Mouse (Mus musculus): Measurements from ENCODE around the gene Ugcg. TPM values are rescaled to one million over a fixed set of nuclear protein-coding genes. Genes with fewer than 3 reads are reported as not detected.

The Ugcg gene
- total RNA-seq, 2 experiments from 2014 or later, result 22.1 to 23.3 TPM

GRCm38 (mm10) chr4:59222226-59222625, 33.2 kb downstream of the Ugcg start:
- DNase-seq, result no peak
- intact Hi-C loops (cut with DNase I), result no loop called here

- DNase-seq, result no peak
- intact Hi-C loops (cut with DNase I), result no loop called here
Observed at GRCm38 (mm10) chr4:59223055-59223615, 34.1 kb downstream of the Ugcg start.

- DNase-seq, result peak; percentile 32 to 45
- intact Hi-C loops (cut with DNase I), result no loop called here
Observed at GRCm38 (mm10) chr4:59224889-59225288, 35.8 kb downstream of the Ugcg start.

GRCm38 (mm10) chr4:59227047-59227446, 38.0 kb downstream of the Ugcg start:
- intact Hi-C loops (cut with DNase I), result no loop called here
- no peak for DNase-seq

- intact Hi-C loops (cut with DNase I), result no loop called here
- DNase-seq, result no peak
Observed at GRCm38 (mm10) chr4:59228951-59229350, 39.9 kb downstream of the Ugcg start.

- DNase-seq, result peak; percentile 56 to 57
- intact Hi-C loops (cut with DNase I), result no loop called here
Observed at GRCm38 (mm10) chr4:59231266-59232055, 42.4 kb downstream of the Ugcg start.

- intact Hi-C loops (cut with DNase I), result no loop called here
- DNase-seq, result no peak
Observed at GRCm38 (mm10) chr4:59234014-59234413, 45.0 kb downstream of the Ugcg start.

GRCm38 (mm10) chr4:59234451-59235216, 45.6 kb downstream of the Ugcg start:
- no peak for DNase-seq
- intact Hi-C loops (cut with DNase I), result no loop called here

GRCm38 (mm10) chr4:59236362-59236761, 47.3 kb downstream of the Ugcg start:
- intact Hi-C loops (cut with DNase I), result loop anchor here (2.0 kb wide), 1 partner anchor 46 kb away; no protein-coding TSS in a partner anchor
- DNase-seq, result no peak

- peak in 1 of 2 experiments; percentile 36 for DNase-seq
- intact Hi-C loops (cut with DNase I), result no loop called here
Observed at GRCm38 (mm10) chr4:59238641-59239311, 49.7 kb downstream of the Ugcg start.

GRCm38 (mm10) chr4:59239312-59239728, 50.3 kb downstream of the Ugcg start:
- DNase-seq, result peak in 1 of 2 experiments; percentile 31
- intact Hi-C loops (cut with DNase I), result no loop called here

- intact Hi-C loops (cut with DNase I), result no loop called here
Observed at GRCm38 (mm10) chr4:59240160-59240559, 51.1 kb downstream of the Ugcg start.

GRCm38 (mm10) chr4:59241096-59241495, 52.0 kb downstream of the Ugcg start:
- DNase-seq, result no peak
- intact Hi-C loops (cut with DNase I), result no loop called here

More at GRCm38 (mm10) chr4:59240160-59240559, 51.1 kb downstream of the Ugcg start:
- no peak for DNase-seq

GRCm38 (mm10) chr4:59242221-59242620, 53.2 kb downstream of the Ugcg start:
- no peak for DNase-seq
- intact Hi-C loops (cut with DNase I), result no loop called here

- intact Hi-C loops (cut with DNase I), result no loop called here
- no peak for DNase-seq
Observed at GRCm38 (mm10) chr4:59243802-59244493, 54.9 kb downstream of the Ugcg start.

GRCm38 (mm10) chr4:59244791-59245555, 55.9 kb downstream of the Ugcg start:
- no peak for DNase-seq
- intact Hi-C loops (cut with DNase I), result no loop called here

- DNase-seq, result no peak
- intact Hi-C loops (cut with DNase I), result loop anchor here (2.0 kb wide), 1 partner anchor 95 kb away; no protein-coding TSS in a partner anchor
Observed at GRCm38 (mm10) chr4:59245776-59246175, 56.7 kb downstream of the Ugcg start.

GRCm38 (mm10) chr4:59247545-59247944, 58.5 kb downstream of the Ugcg start:
- intact Hi-C loops (cut with DNase I), result loop anchor here (2.0 kb wide), 1 partner anchor 93 kb away; no protein-coding TSS in a partner anchor

GRCm38 (mm10) chr4:59248035-59248434, 59.0 kb downstream of the Ugcg start:
- intact Hi-C loops (cut with DNase I), result no loop called here
- no peak for DNase-seq

More at GRCm38 (mm10) chr4:59247545-59247944, 58.5 kb downstream of the Ugcg start:
- no peak for DNase-seq
